Mouse (Mus musculus) embryo, embryonic 11.5 days (tissue): ENCODE measurements at regions not wholly inside any gene's neighbourhood (a gene's known extent, or its start where the extent isn't known, plus 50 kb on each side); places are given as distances from the start of the nearest gene placed in this dataset.

Source experiments
- DNase-seq: peaks from one replicate; pipeline ENCODE4 v3.0.0-alpha.2; 2012; ENCODE audit warnings: low read depth, low spot score

DNA sequence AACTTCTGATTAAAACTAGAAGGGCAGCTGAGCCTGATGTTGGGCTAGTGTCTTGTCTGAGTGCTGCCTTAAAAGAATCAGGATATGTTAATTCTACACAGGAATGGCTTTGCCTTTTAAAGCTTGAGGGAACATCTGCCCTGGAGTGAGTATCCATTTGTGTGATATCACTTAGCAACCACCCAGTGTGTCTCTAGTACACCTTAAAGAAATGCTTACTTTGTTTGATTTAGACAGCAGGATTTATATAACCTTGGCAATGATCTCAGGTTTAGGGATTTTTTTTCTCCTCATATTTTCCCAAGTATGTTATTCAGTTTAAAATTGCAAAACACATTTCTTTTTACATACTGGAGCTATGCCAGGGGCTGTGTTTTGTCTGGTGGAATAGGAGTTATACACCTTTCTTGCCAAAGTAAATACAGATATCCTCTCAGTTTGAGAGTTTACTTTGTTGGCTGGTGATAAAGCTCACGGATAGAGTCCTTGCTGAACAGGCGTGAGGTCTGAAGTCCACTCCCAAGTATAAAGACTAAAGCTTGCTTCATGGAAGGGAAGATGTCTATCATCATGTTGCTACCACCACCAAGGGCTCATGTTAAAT is 206.6 kb downstream of the Rsl24d1 start:
- no peak for DNase-seq

DNA sequence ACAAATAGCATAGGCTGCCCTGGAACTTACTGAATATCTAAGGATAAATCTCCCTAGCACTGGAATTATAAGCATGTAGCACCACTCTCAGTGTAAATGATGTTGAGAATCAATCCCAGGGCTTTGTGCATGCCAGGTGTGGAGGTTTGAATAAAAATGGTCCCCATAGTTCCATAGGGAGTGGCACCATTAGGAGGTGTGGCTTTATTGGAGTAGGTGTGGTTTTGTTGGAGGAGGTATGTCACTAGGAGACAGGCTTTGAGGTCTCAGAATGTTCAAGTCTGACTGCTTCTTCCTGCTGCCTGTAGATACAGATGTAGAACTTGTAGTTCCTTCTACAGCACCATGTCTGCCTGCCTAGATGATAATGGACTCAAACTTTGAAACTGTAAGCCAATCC is 217.8 kb downstream of the Rsl24d1 start:
- no peak for DNase-seq

DNA sequence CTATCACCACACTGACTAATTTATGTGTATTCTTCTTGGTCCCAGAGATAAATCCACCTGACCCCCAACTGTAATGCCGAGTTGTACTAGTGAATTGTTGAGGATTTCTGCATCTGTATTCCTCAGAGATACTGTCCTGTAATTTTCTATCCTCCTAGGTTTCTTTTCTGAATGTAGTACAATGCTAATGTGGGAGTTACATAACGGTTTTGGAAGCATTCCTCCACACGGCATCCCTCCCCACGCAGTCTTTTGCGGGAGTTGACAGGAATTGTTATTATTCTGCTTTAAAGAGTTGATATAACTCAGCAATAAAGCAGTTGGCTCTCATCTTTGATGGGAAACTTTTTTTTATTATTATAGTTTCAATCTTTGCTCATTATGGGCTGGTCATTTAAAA is 222.8 kb downstream of the Rsl24d1 start:
- DNase-seq: no peak

DNA sequence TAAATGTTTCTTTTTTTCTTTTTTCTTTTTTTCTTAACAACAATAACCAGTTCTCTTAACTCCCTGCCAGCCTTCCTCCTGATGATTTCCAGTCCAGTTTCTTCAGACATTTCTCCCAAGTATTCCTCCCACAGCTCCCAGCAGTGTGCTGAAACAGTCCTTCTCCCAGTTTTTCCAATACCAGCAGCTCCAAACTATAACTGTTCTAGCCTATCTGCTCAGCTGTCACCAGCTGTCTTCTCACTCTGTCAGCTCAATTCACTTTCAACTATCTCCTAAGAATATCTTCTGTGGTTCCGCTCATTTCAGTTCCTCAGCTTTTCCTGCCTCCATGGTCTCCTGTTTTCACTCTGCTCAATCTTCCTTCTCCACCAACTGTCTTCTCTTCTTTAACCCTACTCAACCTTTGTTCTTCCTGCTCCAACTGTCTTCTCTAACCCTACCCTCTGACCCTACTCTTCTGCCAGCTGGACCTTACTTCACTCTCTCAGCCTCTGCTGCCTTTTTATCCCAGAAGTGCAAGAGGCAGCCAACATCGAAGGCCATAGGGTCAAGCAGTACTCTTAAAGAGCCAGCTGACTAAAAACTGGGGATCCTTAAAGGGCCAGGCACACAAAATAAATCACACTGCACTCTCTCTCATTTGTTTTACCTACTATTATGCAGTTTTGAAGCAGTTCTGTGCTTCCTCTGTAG is 224.0 kb downstream of the Rsl24d1 start:
- DNase-seq: no peak

DNA sequence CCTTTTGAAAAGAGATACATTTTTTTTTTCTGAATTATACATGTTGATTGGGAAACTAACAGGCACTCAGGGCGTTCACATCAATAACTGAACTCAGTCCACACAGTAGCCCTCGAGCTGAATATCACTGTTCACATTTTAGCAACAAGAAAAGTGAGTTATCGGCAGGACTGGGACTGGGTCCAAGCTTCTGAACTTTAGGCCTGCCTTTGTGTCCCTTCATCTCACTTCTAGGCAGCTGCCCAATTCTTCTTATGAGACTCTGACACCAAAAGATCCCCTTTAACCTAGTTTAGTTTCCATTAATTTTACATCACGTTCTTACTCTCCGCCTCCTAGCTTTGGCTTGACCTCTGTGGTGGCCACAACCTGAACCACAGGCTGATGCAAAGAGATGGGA is 242.7 kb downstream of the Rsl24d1 start:
- DNase-seq: no peak

DNA sequence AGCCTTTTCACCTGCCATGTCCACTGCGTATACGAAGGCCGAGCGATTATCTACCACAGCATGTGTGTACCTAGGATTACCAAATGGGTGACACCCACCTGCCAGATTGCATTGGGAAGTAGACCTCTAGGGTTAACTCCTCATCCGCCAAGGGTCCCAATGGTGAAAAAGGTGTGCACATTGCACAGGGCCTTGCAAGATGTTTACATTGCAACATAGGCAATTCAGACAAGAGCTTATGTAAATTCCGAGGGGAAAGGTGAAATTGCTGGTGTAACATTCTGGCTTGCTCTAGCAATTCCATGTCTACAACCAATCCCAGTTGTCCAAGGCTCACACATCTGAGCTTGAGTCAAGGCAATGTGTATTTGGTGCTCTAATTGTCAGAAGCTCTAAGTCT is 245.7 kb downstream of the Rsl24d1 start:
- DNase-seq: no peak

DNA sequence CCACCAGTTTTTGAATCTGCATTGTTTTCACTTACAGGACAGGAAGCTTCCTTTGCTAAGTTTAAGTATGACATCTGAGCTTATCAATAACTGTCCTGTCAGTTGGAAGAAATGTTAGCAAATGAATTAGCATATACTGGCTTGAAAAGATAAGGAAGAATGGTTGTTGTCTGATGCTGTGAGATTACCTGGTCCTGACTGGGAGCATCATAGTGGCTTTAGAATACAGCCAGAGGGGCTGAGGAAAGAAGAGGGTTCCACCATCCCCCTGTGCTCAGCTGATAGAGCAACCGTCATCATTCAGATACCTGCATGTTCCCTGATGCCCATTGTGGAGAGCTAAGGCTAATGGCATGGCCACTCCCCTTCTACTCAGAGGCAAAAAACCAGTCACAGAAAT is 267.5 kb downstream of the Rsl24d1 start:
- DNase-seq: no peak

DNA sequence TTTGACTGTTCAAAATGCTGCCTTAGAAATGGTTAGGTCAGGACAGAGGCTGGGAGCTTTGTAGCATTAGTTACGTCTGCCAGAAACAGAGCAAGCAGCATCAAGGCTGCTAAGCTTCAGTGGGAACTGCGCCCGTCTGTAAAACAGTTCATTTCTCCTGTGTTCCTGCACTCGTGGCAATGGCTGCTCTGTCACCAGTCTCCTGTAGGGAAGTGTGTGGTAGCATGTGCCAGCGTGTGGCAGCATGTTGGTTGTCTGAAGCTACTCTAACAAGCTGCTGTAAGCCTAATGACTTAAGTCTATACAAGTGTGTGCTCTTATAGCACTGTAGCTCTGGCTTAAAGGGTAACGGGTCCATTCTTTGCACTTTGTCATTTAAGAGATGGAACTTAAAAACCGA is 278.8 kb downstream of the Rsl24d1 start:
- no peak for DNase-seq

DNA sequence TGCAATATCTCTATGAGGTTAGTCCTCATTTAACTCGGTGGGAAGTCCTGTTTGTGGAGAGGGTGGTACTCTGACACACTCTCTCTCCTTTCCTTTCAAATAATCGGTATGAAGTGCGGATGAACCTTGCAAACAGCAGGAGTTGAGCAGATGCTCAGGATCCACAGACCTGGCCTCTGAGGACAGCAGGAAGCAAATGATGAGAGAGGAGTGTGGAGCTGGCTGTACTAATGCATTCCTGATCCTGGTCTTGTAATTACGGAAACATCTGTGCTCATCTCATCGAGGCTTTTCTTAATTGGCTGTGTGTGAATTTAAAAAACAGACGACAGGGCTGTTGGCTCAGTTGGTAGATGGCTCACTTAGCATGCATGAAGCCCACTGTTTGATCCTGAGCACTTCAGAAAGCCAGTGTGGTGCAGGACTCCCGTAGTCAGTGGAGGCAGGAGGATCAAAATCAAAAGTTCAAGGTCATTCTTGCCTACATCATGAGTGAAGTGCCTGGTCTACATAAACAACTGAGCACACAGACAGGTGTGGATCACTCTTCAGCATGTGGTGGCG is 300.2 kb downstream of the Rsl24d1 start:
- no peak for DNase-seq

DNA sequence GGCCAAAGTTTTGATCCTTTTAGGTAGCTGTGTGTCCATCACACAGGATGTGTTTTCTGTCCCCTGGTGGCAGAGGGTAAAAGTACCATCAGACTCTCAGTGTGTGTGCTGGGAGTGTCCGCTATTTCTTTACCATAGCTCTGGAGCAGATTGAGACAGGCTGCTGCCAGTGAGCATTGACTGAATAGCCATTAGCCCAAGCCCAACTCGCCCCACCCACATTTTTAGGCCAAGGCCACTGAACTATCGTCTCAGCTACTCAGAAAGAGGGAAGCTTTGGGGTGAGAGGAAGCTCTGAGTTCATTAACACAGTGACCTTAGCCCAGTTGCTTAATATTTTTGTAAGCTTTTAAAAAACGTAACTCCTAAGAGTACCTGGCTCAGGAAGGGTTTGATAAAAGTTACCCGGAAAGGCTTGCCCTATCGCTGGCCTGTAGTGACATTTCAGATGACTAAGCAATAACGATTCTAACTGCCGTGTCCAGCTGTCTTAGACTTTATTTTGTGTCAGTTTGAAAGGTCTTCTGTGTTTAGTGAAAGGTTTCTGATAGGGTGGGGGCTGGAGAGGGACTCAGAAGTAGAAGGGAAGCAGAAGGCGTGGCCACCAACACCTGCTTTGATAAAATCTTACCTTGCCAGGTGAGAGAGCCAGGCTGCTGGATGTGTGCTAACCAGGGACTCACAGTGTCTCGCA is 303.0 kb downstream of the Rsl24d1 start:
- no peak for DNase-seq
